Mouse (Mus musculus) neural tube, embryonic 10.5 days (tissue): ENCODE data around the gene Schip1.
"Not testable (repeated sequence)": the region's sequence is repeated elsewhere in the genome, so short reads cannot be mapped to it uniquely, and the experiment has no call there.

Experiments used
- DNase-seq: peaks from one replicate; pipeline ENCODE4 v3.0.0-alpha.2; 2017; ENCODE audit warnings: low spot score; ENCODE audit errors: extremely low spot score

Schip1 gene

GRCm38 (mm10) chr3:68064731-68065130 lies at the start of gene Schip1:
TSS of gene Schip1 (plus strand) at chr3:68064802.
- DNase-seq, result peak; percentile 40

GRCm38 (mm10) chr3:68015786-68016185 lies 48.8 kb upstream of the Schip1 start:
- no peak for DNase-seq

GRCm38 (mm10) chr3:68019401-68019800 lies 45.2 kb upstream of the Schip1 start:
- no peak for DNase-seq

GRCm38 (mm10) chr3:68036097-68036496 lies 28.5 kb upstream of the Schip1 start:
- no peak for DNase-seq

- DNase-seq, result no peak
Measured at GRCm38 (mm10) chr3:68042951-68043350, 21.7 kb upstream of the Schip1 start.

GRCm38 (mm10) chr3:68045475-68046416 lies 18.9 kb upstream of the Schip1 start:
- no peak for DNase-seq

- DNase-seq, result no peak
Measured at GRCm38 (mm10) chr3:68053538-68053937, 11.1 kb upstream of the Schip1 start.

GRCm38 (mm10) chr3:68055071-68055470 lies 9.5 kb upstream of the Schip1 start:
- DNase-seq, result no peak

GRCm38 (mm10) chr3:68056373-68057275 lies 8.0 kb upstream of the Schip1 start:
- peak; percentile 61 for DNase-seq

- DNase-seq, result no peak
Measured at GRCm38 (mm10) chr3:68059162-68059800, 5.3 kb upstream of the Schip1 start.

GRCm38 (mm10) chr3:68071395-68072386 lies 7.1 kb downstream of the Schip1 start:
- no peak for DNase-seq

- DNase-seq, result no peak
Measured at GRCm38 (mm10) chr3:68077406-68077805, 12.8 kb downstream of the Schip1 start.

GRCm38 (mm10) chr3:68085024-68085423 lies 20.4 kb downstream of the Schip1 start:
- no peak for DNase-seq

- no peak for DNase-seq
Measured at GRCm38 (mm10) chr3:68092108-68092507, 27.5 kb downstream of the Schip1 start.

GRCm38 (mm10) chr3:68096724-68097431 lies 32.3 kb downstream of the Schip1 start:
- DNase-seq, result no peak

GRCm38 (mm10) chr3:68099561-68099960 lies 35.0 kb downstream of the Schip1 start:
- DNase-seq, result not testable (repeated sequence)

GRCm38 (mm10) chr3:68101343-68101742 lies 36.7 kb downstream of the Schip1 start:
- no peak for DNase-seq

- DNase-seq, result no peak
Measured at GRCm38 (mm10) chr3:68105081-68105685, 40.6 kb downstream of the Schip1 start.

GRCm38 (mm10) chr3:68121338-68121737 lies 56.7 kb downstream of the Schip1 start:
- DNase-seq, result no peak
